Mouse (Mus musculus) layer of hippocampus, adult 9-10 months (tissue): ENCODE results near the gene Arl6ip5.
A peak's percentile ranks its signal among the peaks of the same experiment; 100 is the strongest.
"Not testable (repeated sequence)": the region's sequence is repeated elsewhere in the genome, so short reads cannot be mapped to it uniquely, and the experiment has no call there.

ENCODE experiments used
- DNase-seq: peaks from one replicate; pipeline ENCODE4 v3.0.0; 2022; ENCODE audit warnings: low spot score

Gene Arl6ip5

GRCm38 (mm10) chr6:97223566-97223965 is 13.1 kb downstream of the Arl6ip5 start:
- no peak for DNase-seq

GRCm38 (mm10) chr6:97224505-97224904 is 14.0 kb downstream of the Arl6ip5 start:
- no peak for DNase-seq

- DNase-seq: no peak
Measured at GRCm38 (mm10) chr6:97226083-97226491, 15.6 kb downstream of the Arl6ip5 start.

GRCm38 (mm10) chr6:97227067-97227847 is 16.8 kb downstream of the Arl6ip5 start:
- no peak for DNase-seq

- no peak for DNase-seq
Measured at GRCm38 (mm10) chr6:97234911-97235668, 24.6 kb downstream of the Arl6ip5 start.

- DNase-seq: no peak
Measured at GRCm38 (mm10) chr6:97236088-97236487, 25.6 kb downstream of the Arl6ip5 start.

GRCm38 (mm10) chr6:97239360-97239759 is 28.9 kb downstream of the Arl6ip5 start:
- DNase-seq: no peak

GRCm38 (mm10) chr6:97240092-97240491 is 29.6 kb downstream of the Arl6ip5 start:
- no peak for DNase-seq

- no peak for DNase-seq
Measured at GRCm38 (mm10) chr6:97242522-97242921, 32.0 kb downstream of the Arl6ip5 start.

- no peak for DNase-seq
Measured at GRCm38 (mm10) chr6:97245200-97245599, 34.7 kb downstream of the Arl6ip5 start.

- peak; percentile 35 for DNase-seq
Measured at GRCm38 (mm10) chr6:97250966-97251365, 40.5 kb downstream of the Arl6ip5 start.

- no peak for DNase-seq
Measured at GRCm38 (mm10) chr6:97252086-97252485, 41.6 kb downstream of the Arl6ip5 start.

- DNase-seq: no peak
Measured at GRCm38 (mm10) chr6:97252711-97253221, 42.3 kb downstream of the Arl6ip5 start, which contains the start of gene Lmod3. TSS of gene Lmod3 (minus strand) at chr6:97252759.

- DNase-seq: no peak
Measured at GRCm38 (mm10) chr6:97258489-97258888, 48.0 kb downstream of the Arl6ip5 start.

GRCm38 (mm10) chr6:97259926-97260325 is 49.4 kb downstream of the Arl6ip5 start:
- DNase-seq: not testable (repeated sequence)

- no peak for DNase-seq
Measured at GRCm38 (mm10) chr6:97262229-97262628, 51.7 kb downstream of the Arl6ip5 start.

GRCm38 (mm10) chr6:97263750-97264149 is 53.3 kb downstream of the Arl6ip5 start:
- DNase-seq: not testable (repeated sequence)

GRCm38 (mm10) chr6:97265240-97265639 is 54.8 kb downstream of the Arl6ip5 start:
- no peak for DNase-seq

- no peak for DNase-seq
Measured at GRCm38 (mm10) chr6:97265705-97266104, 55.2 kb downstream of the Arl6ip5 start.

- no peak for DNase-seq
Measured at GRCm38 (mm10) chr6:97266661-97267060, 56.2 kb downstream of the Arl6ip5 start.

GRCm38 (mm10) chr6:97267132-97267531 is 56.6 kb downstream of the Arl6ip5 start:
- DNase-seq: no peak

- no peak for DNase-seq
Measured at GRCm38 (mm10) chr6:97269596-97269995, 59.1 kb downstream of the Arl6ip5 start.

GRCm38 (mm10) chr6:97272349-97272748 is 61.9 kb downstream of the Arl6ip5 start:
- DNase-seq: no peak
